Mouse (Mus musculus) brown adipose tissue, adult 24 weeks (tissue): ENCODE measurements around the gene Tfr2. TPM values are rescaled to one million over a fixed set of nuclear protein-coding genes. Genes with fewer than 3 reads are reported as not detected.

Source experiments
- H3K27ac ChIP-seq: fragments of 200-500 bp; replicated peaks from 2 replicates; pipeline ENCODE4 v1.5.1; 2012; ENCODE audit warnings: low read depth, mild to moderate bottlenecking, low read length
- H3K4me1 ChIP-seq: fragments of 200-500 bp; 2 replicates; pipeline ENCODE4 v1.6.1; 2012; ENCODE audit warnings: low read length, mixed read lengths; ENCODE audit not compliant: control insufficient read depth, insufficient read depth, insufficient read length
- H3K4me3 ChIP-seq: fragments of 200-500 bp; 2 replicates; pipeline ENCODE4 v1.5.1; 2012; ENCODE audit warnings: low read depth, mild to moderate bottlenecking, low read length, moderate library complexity; ENCODE audit not compliant: insufficient read depth
- polyA plus RNA-seq: library from polyadenylated mRNA; stranded (reverse); fragments of >200 nt; gene quantifications from 2 replicates; pipeline ENCODE4 v1.2.4, GENCODE M21; 2012; ENCODE audit not compliant: missing spikeins, insufficient read depth, insufficient read length

Gene Tfr2
- polyA plus RNA-seq, 1 experiment: 6.1 TPM

DNA sequence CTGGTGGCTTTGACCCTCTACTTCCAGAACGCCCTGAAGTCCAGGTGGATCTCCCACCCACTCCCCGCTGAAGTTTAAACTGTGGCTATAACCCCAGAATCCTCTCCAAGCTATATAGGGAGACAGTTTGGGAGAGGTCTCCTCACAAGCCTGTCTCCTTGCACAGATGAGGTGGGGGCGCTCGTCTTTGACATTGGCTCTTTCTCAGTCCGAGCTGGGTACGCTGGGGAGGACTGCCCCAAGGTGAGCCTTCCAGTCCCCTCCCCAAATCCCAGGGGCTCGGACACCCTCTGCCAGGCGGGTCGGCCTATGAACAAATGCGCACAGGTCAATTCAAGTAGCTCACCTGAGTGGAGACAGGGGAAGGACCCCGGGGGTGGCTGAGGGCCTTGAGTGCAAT, 15.7 kb upstream of the Tfr2 start:
- Histone ChIP-seq H3K4me3 (no peak overlapping the region), H3K27ac (no peak overlapping the region), H3K4me1 (no peaks in the 10 kb centered on the region; the same call in 1 of the 2 replicates)

DNA sequence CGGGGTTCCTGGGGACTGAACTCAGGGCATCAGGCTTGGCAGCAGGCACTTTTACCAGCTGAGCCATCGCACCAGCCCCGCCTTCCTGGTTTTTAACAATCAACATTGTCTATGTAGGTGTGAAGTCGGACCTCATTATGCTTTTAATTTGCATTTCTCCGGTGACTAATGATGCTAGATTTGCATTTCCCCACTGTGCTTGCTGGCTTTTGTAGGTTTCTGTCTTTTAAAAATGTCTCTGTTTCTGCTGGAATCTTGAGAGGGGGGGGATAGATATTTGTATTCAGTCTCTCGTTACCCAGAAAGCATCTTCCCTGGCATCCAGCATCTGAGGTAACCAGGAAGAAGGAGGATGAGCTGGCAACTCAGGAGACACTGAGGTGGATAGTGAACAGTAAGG, 8.1 kb upstream of the Tfr2 start:
- H3K4me1 ChIP-seq: no peaks in the 10 kb centered on the region
- no peak overlapping the region for H3K4me3 ChIP-seq
- no peak overlapping the region for H3K27ac ChIP-seq

GRCm38 (mm10) chr5:137562965-137563364, 6.7 kb upstream of the Tfr2 start:
- no peak overlapping the region for H3K4me3 ChIP-seq
- no peaks in the 10 kb centered on the region for H3K4me1 ChIP-seq
- H3K27ac ChIP-seq: no peak overlapping the region

DNA sequence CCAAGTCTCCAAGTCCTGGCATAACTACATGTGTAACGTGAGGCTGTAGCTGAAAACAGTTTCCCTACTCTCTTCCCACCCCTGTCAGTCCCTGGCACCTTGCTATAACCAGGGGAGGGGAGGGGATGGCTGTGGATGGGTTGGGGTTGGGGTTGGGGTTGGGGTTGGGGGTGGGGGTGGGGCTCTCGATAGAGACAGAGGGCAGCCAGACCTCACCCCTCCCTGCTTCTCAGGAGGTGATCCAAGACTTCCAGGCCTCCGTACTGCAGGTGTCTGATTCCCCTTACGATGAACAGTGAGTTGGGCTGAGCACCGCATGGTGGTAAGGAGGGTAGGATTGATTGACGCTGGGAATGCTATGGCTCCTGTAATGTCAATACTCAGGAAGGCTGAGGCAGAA, 3.9 kb upstream of the Tfr2 start:
- H3K4me3 ChIP-seq: no peak overlapping the region
- H3K27ac ChIP-seq: no peak overlapping the region
- peaks cover 2% of the 10 kb centered on the region; the same call in 1 of the 2 replicates for H3K4me1 ChIP-seq

DNA sequence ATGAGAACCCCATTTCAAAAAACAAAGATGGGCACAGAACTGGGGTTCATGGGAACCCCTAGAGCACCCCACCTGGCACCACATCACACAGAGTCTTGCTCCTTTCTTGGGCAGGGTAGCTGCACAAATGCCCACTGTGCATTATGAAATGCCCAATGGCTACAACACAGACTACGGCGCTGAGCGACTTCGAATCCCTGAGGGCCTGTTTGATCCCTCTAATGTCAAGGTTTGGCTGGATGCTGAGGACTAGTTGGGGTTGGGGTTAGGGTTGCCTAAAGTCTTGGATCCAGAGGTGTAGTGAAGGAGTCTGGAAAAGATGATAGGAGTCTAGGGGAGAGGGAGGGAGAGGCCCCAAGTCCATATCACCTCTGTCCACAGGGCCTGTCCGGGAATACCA, 3.2 kb upstream of the Tfr2 start:
- Histone ChIP-seq H3K27ac (no peak overlapping the region), H3K4me3 (no peak overlapping the region)

GRCm38 (mm10) chr5:137568223-137568798, 1.3 kb upstream of the Tfr2 start:
- H3K4me1 ChIP-seq: peaks cover 2% of the 10 kb centered on the region; the same call in 1 of the 2 replicates
- no peak overlapping the region for H3K27ac ChIP-seq
- H3K4me3 ChIP-seq: no peak overlapping the region

More for the DNA sequence above, 3.2 kb upstream of the Tfr2 start:
- peaks cover 2% of the 10 kb centered on the region; the same call in 1 of the 2 replicates for H3K4me1 ChIP-seq

DNA sequence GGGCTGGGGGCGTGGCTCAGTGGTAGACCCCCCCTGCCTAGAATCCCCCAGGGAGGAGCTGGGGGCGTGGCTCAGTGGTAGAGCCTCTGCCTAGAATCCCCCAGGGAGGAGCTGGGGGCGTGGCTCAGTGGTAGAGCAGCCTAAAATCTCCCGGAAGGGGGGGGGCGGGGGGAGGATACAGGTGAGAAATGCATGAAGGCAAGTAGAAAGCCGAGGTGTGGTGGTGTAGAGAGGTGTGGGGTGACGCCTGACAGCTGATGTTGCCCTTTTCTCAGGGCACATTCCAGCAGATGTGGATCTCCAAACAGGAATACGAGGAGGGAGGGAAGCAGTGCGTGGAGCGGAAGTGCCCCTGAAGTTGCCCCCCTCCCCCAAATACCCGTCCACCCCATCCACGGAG, 609 bp upstream of the Tfr2 start:
- H3K4me3 ChIP-seq: no peak overlapping the region

DNA sequence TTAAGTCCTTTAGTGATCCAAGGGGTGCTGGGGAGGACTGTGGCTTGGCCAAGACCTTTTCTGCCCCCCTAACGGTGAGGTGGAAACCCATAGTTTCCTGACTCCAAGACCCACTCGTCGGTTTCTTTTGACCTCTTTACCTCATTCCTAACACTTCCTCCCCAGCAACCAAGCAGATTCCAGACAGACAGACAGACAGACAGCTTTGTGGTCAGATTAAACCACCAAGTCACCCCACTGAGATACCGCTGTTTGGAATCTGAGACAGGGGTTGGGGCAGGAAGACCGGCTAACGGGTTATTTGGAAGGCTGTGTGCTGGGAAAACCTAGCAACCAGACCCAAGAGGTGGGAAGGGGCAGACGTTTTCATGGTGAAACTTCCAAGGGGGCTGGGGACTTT, 541 bp downstream of the Tfr2 start:
- no peak overlapping the region for H3K4me3 ChIP-seq
- H3K27ac ChIP-seq: no peak overlapping the region
- peaks cover 2% of the 10 kb centered on the region; the same call in 1 of the 2 replicates for H3K4me1 ChIP-seq

More for the DNA sequence above, 609 bp upstream of the Tfr2 start:
- Histone ChIP-seq H3K4me1 (peaks cover 2% of the 10 kb centered on the region; the same call in 1 of the 2 replicates), H3K27ac (no peak overlapping the region)

GRCm38 (mm10) chr5:137570691-137571586, 1.3 kb downstream of the Tfr2 start:
- H3K4me3 ChIP-seq: no peak overlapping the region
- no peak overlapping the region for H3K27ac ChIP-seq
- H3K4me1 ChIP-seq: peaks cover 2% of the 10 kb centered on the region; the same call in 1 of the 2 replicates

DNA sequence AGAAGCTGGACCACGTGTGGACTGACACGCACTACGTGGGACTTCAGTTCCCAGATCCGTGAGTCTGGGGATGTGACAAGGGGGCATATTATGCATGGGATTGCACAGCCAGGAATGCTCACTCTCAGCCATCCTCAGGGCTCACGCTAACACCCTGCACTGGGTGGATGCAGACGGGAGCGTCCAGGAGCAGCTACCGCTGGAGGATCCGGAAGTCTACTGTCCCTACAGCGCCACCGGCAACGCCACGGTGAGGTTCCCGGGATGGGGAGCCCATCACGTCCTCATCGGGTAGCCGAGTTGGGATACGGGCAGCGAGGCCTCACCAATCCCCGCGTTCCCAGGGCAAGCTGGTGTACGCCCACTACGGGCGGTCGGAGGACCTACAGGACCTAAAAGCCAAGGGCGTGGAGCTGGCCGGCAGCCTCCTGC, 4.8 kb downstream of the Tfr2 start:
- Histone ChIP-seq H3K27ac (no peak overlapping the region), H3K4me3 (peak overlapping the region; percentile 23)

DNA sequence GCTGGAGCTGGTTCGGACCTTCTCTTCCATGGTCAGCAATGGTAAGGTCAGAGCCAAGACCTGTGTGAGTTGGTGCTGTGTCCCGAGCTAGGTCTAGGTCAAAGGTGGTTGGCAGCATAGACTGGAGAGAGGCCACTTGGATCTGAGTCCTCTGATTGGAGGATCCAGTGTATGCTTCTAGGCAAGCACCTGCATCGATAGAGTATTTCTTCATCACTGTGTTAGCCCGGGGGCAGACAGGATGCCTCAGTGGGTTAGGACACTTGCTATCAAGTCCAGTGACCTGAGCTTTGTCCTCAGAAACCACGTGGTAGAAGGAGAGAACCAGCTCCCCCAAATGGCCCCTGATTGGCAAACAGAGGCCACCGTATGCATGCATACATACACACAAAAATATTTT, 10.6 kb downstream of the Tfr2 start:
- H3K27ac ChIP-seq: 0 out of 2 replicates have a peak overlapping the region, but pooled peaks have one; percentile 10
- H3K4me1 ChIP-seq: no peaks in the 10 kb centered on the region

More for the DNA sequence above, 4.8 kb downstream of the Tfr2 start:
- H3K4me1 ChIP-seq: peaks cover 2% of the 10 kb centered on the region; the same call in 1 of the 2 replicates

GRCm38 (mm10) chr5:137582702-137583101, 13.1 kb downstream of the Tfr2 start:
- H3K4me1 ChIP-seq: no peaks in the 10 kb centered on the region
- H3K27ac ChIP-seq: no peak overlapping the region
- no peak overlapping the region for H3K4me3 ChIP-seq

More for the DNA sequence above, 10.6 kb downstream of the Tfr2 start:
- H3K4me3 ChIP-seq: no peak overlapping the region

DNA sequence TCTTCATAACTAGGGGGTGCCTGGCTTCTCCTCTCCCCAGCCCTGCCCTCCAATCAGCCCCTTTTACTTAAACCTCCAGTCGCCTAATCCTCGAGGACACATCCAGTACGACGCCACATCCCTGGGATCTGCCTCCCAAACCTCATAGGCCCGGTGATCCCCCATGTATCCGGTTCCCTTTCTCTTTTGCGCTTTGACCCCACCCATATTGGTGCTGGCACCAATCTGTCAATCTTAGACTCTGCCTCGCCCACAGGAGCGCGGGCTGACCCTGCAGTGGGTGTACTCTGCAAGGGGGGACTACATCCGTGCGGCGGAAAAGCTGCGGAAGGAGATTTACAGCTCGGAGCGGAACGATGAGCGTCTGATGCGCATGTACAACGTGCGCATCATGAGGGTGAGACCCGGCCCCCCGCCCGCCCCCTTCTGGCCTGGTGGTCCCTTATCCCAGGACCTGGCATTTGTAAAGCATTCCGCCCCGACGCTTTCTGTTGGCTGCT, 14.1 kb downstream of the Tfr2 start:
- no peak overlapping the region for H3K27ac ChIP-seq
- H3K4me3 ChIP-seq: peak overlapping the region; percentile 47
- no peaks in the 10 kb centered on the region for H3K4me1 ChIP-seq

DNA sequence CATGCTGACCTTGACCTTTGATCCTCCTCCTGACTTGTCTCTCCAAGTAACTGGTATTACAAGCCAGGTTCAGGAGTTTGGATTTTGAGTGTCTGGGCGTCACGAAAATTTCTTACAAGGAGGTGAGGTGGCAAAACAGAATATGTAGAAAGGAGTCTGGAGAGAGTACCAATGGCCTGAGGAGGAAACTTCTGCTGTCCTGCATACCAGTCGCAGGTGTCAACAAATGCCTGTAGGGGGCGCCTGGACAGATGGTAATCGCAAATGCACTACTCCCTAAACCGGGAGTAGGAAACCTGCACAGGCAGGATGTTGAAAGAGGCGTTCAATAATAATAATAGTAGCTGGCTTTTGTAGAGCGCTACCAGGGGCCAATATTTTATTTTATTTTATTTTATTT, 15.3 kb downstream of the Tfr2 start:
- H3K4me3 ChIP-seq: no peak overlapping the region
- no peak overlapping the region for H3K27ac ChIP-seq
- H3K4me1 ChIP-seq: no peaks in the 10 kb centered on the region

GRCm38 (mm10) chr5:137590507-137590906, 20.9 kb downstream of the Tfr2 start:
- Histone ChIP-seq H3K4me1 (no peaks in the 10 kb centered on the region), H3K4me3 (no peak overlapping the region)

More at GRCm38 (mm10) chr5:137590507-137590906, 20.9 kb downstream of the Tfr2 start:
- no peak overlapping the region for H3K27ac ChIP-seq
